Mouse (Mus musculus): Measurements from ENCODE around the gene Pip4p1.
"Not testable (repeated sequence)": the region's sequence is repeated elsewhere in the genome, so short reads cannot be mapped to it uniquely, and the experiment has no call there.

DNA sequence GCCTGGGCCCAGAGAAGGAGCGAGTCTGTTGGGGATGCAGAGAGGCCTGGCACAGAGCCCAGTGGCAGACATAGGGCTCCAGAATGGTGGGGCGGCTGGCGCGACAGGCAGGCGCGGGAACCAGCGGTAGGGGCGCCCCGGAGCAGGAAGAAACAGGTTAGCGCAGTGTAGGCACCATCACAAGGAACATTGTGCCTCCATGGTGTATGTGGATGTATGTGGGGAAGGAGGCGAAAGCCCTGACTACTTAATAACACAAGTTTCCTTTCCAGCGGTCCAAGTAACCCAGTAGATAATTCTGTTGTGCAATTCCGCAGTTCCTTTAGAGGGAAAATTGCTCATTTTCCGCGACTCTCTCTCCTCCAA lies 14.0 kb upstream of the Pip4p1 start:
- not testable (repeated sequence) for TF ChIP-seq POLR2A (IDR thresholded peaks at IDR 0.05; ENCODE audit: insufficient read depth, low read length); CTCF (IDR thresholded peaks at IDR 0.05; ENCODE audit: low read depth, low read length); EP300 (IDR thresholded peaks at IDR 0.05; ENCODE audit: insufficient read depth, low read depth, low read length)
